Mouse (Mus musculus): Measurements from ENCODE around the gene Artn. TPM values are rescaled to one million over a fixed set of nuclear protein-coding genes. Genes with fewer than 3 reads are reported as not detected.

The Artn gene
- polyA plus RNA-seq, 1 experiment, result 0.38 TPM

DNA sequence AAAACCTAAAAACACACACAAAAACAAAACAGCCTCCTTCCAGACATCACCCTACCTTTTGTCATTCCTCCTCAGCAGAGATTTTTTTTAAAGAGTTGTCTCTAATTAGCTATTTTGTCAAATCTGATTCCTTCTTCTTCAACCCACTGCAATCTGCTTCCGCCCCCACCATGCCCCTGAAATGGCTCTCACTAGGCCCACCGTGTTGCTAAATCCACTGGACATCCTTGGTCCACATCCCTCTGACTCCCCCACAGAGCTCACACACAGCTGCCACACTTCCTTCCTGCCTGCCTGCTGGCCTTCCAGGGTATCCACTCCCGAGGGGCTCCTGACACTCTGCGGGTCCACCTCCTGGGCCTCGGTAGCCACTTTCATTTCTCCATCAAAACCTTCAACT lies 50.9 kb downstream of the Artn start:
- 63% methylated on average over 5 of the region's 5 CpGs for WGBS
- H3K4me3 ChIP-seq (replicated peaks; ENCODE audit: insufficient read depth, low read depth, low read length), result no peak overlapping the region
- 0 out of 2 replicates have a peak, but pooled peaks cover 3% of the 10 kb centered on the region for H3K4me1 ChIP-seq (ENCODE audit: control insufficient read depth, insufficient read depth, low read length)
- no peak for DNase-seq
- no peak overlapping the region for H3K27ac ChIP-seq (ENCODE audit: insufficient read depth, low read length)
- no peaks in the 10 kb centered on the region for H3K27me3 ChIP-seq (ENCODE audit: control insufficient read depth, insufficient read depth, low read length)
- no peak for TF ChIP-seq CTCF (IDR thresholded peaks at IDR 0.05; ENCODE audit: borderline replicate concordance, insufficient read depth, low read depth, low read length)
- no peak for TF ChIP-seq POLR2A (IDR thresholded peaks at IDR 0.05; ENCODE audit: borderline replicate concordance, insufficient read depth, low read length)

DNA sequence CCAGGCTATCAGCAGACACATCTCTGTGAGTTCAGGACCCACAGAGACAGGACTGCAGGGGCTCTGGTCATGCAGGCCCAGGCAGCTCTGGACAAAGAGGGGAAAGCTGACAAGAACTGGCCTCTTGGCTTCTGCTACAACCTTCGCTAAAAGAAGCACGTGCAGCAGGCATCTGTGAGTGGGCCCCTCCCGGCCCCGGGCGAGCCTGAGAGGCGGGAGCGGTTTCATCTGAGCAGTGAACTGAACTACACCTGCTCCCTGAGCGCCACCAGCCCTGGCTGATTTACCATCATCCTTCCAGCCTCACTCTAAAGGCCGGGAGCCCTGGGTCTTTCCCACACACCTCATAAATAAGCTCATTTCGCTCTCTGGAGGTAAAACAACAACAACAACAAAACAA lies 51.3 kb downstream of the Artn start:
- no peak for DNase-seq
- Histone ChIP-seq H3K27me3 (ENCODE audit: control insufficient read depth, insufficient read depth, low read length) (no peaks in the 10 kb centered on the region), H3K4me1 (ENCODE audit: control insufficient read depth, insufficient read depth, low read length) (no peaks in the 10 kb centered on the region), H3K4me3 (replicated peaks; ENCODE audit: insufficient read depth, low read depth, low read length) (no peak overlapping the region), H3K27ac (ENCODE audit: insufficient read depth, low read length) (no peak overlapping the region)
- 38% methylated on average over 10 of the region's 10 CpGs for WGBS
- no peak for TF ChIP-seq CTCF (IDR thresholded peaks at IDR 0.05; ENCODE audit: borderline replicate concordance, insufficient read depth, low read depth, low read length)
- TF ChIP-seq POLR2A (IDR thresholded peaks at IDR 0.05; ENCODE audit: borderline replicate concordance, insufficient read depth, low read length), result no peak

Other genes with a start within 250 kb of the Artn start
- 48.7 and 53.5 TPM in 2 replicates for gene Dmap1, start 247.5 kb downstream of the Artn start, polyA plus RNA-seq (2012; rRNA removed)
- not detected in 2 replicates for gene Gm12845, start 205.4 kb downstream of the Artn start, polyA plus RNA-seq (2012; rRNA removed)
- not detected in 2 replicates for gene Klf17, start 164.1 kb downstream of the Artn start, polyA plus RNA-seq (2012; rRNA removed)
- 178 and 197 TPM in 2 replicates for gene Slc6a9, start 95.3 kb downstream of the Artn start, polyA plus RNA-seq (2012; rRNA removed)
- 1.8 and 3.4 TPM in 2 replicates for gene Ccdc24, start 57.2 kb downstream of the Artn start, polyA plus RNA-seq (2012; rRNA removed)
- 41.0 and 42.0 TPM in 2 replicates for gene B4galt2, start 46.3 kb downstream of the Artn start, polyA plus RNA-seq (2012; rRNA removed)
- 669 and 676 TPM in 2 replicates for gene Atp6v0b, start 42.4 kb downstream of the Artn start, polyA plus RNA-seq (2012; rRNA removed)
- gene Dph2, start 37.7 kb downstream of the Artn start, polyA plus RNA-seq (2012; rRNA removed), result 16.6 and 18.0 TPM in 2 replicates
- 183 and 192 TPM in 2 replicates for gene Ipo13, start 14.8 kb downstream of the Artn start, polyA plus RNA-seq (2012; rRNA removed)
- 68.3 and 71.2 TPM in 2 replicates for gene St3gal3, start 205.2 kb upstream of the Artn start, polyA plus RNA-seq (2012; rRNA removed)